Mouse (Mus musculus): ENCODE results near the gene Wdr25. TPM values are rescaled to one million over a fixed set of nuclear protein-coding genes. Genes with fewer than 3 reads are reported as not detected.

Wdr25 gene
- polyA plus RNA-seq, 1 experiment = 4.6 TPM

- Histone ChIP-seq H3K4me3 (ENCODE audit: insufficient read depth, low read length) (no peak overlapping the region), H3K27ac (ENCODE audit: insufficient read depth, low read depth, low read length) (no peak overlapping the region), H3K4me1 (ENCODE audit: control insufficient read depth, insufficient read depth, low read length) (no peaks in the 10 kb centered on the region)
- TF ChIP-seq POLR2A (IDR thresholded peaks at IDR 0.05; ENCODE audit: borderline replicate concordance, low read depth, low read length) (no peak), CTCF (IDR thresholded peaks at IDR 0.05; ENCODE audit: low read depth, low read length) (no peak)
Observed at GRCm38 (mm10) chr12:108858486-108858885, 34.9 kb upstream of the Wdr25 start.

GRCm38 (mm10) chr12:108865007-108865494 lies 28.4 kb upstream of the Wdr25 start:
- H3K4me3 ChIP-seq (ENCODE audit: insufficient read depth, low read length) = no peak overlapping the region
- no peak for TF ChIP-seq CTCF (IDR thresholded peaks at IDR 0.05; ENCODE audit: low read depth, low read length)
- TF ChIP-seq POLR2A (IDR thresholded peaks at IDR 0.05; ENCODE audit: borderline replicate concordance, low read depth, low read length) = no peak
- H3K4me1 ChIP-seq (ENCODE audit: control insufficient read depth, insufficient read depth, low read length) = no peaks in the 10 kb centered on the region
- no peak overlapping the region for H3K27ac ChIP-seq (ENCODE audit: insufficient read depth, low read depth, low read length)

- no peaks in the 10 kb centered on the region for H3K4me1 ChIP-seq (ENCODE audit: control insufficient read depth, insufficient read depth, low read length)
- H3K4me3 ChIP-seq (ENCODE audit: insufficient read depth, low read length) = no peak overlapping the region
- TF ChIP-seq CTCF (IDR thresholded peaks at IDR 0.05; ENCODE audit: low read depth, low read length) (peak; percentile 23; the same call in 1 of the 2 replicates), POLR2A (IDR thresholded peaks at IDR 0.05; ENCODE audit: borderline replicate concordance, low read depth, low read length) (no peak)
- no peak overlapping the region for H3K27ac ChIP-seq (ENCODE audit: insufficient read depth, low read depth, low read length)
Observed at GRCm38 (mm10) chr12:108869575-108869974, 23.9 kb upstream of the Wdr25 start.

- no peak for TF ChIP-seq CTCF (IDR thresholded peaks at IDR 0.05; ENCODE audit: low read depth, low read length)
- TF ChIP-seq POLR2A (IDR thresholded peaks at IDR 0.05; ENCODE audit: borderline replicate concordance, low read depth, low read length) = no peak
- no peak overlapping the region for H3K27ac ChIP-seq (ENCODE audit: insufficient read depth, low read depth, low read length)
- H3K4me1 ChIP-seq (ENCODE audit: control insufficient read depth, insufficient read depth, low read length) = no peaks in the 10 kb centered on the region
- H3K4me3 ChIP-seq (ENCODE audit: insufficient read depth, low read length) = no peak overlapping the region
Observed at GRCm38 (mm10) chr12:108873122-108873521, 20.3 kb upstream of the Wdr25 start.

- no peak overlapping the region for H3K4me3 ChIP-seq (ENCODE audit: insufficient read depth, low read length)
- H3K4me1 ChIP-seq (ENCODE audit: control insufficient read depth, insufficient read depth, low read length) = no peaks in the 10 kb centered on the region
- TF ChIP-seq CTCF (IDR thresholded peaks at IDR 0.05; ENCODE audit: low read depth, low read length) (no peak), POLR2A (IDR thresholded peaks at IDR 0.05; ENCODE audit: borderline replicate concordance, low read depth, low read length) (no peak)
- no peak overlapping the region for H3K27ac ChIP-seq (ENCODE audit: insufficient read depth, low read depth, low read length)
Observed at GRCm38 (mm10) chr12:108879138-108879537, 14.3 kb upstream of the Wdr25 start.

GRCm38 (mm10) chr12:108880606-108881005 lies 12.8 kb upstream of the Wdr25 start:
- no peak for TF ChIP-seq POLR2A (IDR thresholded peaks at IDR 0.05; ENCODE audit: borderline replicate concordance, low read depth, low read length)
- TF ChIP-seq CTCF (IDR thresholded peaks at IDR 0.05; ENCODE audit: low read depth, low read length) = no peak
- Histone ChIP-seq H3K4me3 (ENCODE audit: insufficient read depth, low read length) (no peak overlapping the region), H3K4me1 (ENCODE audit: control insufficient read depth, insufficient read depth, low read length) (no peaks in the 10 kb centered on the region)

GRCm38 (mm10) chr12:108881192-108881591 lies 12.2 kb upstream of the Wdr25 start:
- no peak for TF ChIP-seq POLR2A (IDR thresholded peaks at IDR 0.05; ENCODE audit: borderline replicate concordance, low read depth, low read length)
- no peak for TF ChIP-seq CTCF (IDR thresholded peaks at IDR 0.05; ENCODE audit: low read depth, low read length)
- H3K4me3 ChIP-seq (ENCODE audit: insufficient read depth, low read length) = no peak overlapping the region
- no peak overlapping the region for H3K27ac ChIP-seq (ENCODE audit: insufficient read depth, low read depth, low read length)
- no peaks in the 10 kb centered on the region for H3K4me1 ChIP-seq (ENCODE audit: control insufficient read depth, insufficient read depth, low read length)

More at GRCm38 (mm10) chr12:108880606-108881005, 12.8 kb upstream of the Wdr25 start:
- no peak overlapping the region for H3K27ac ChIP-seq (ENCODE audit: insufficient read depth, low read depth, low read length)

- no peaks in the 10 kb centered on the region for H3K4me1 ChIP-seq (ENCODE audit: control insufficient read depth, insufficient read depth, low read length)
- no peak overlapping the region for H3K4me3 ChIP-seq (ENCODE audit: insufficient read depth, low read length)
- TF ChIP-seq CTCF (IDR thresholded peaks at IDR 0.05; ENCODE audit: low read depth, low read length) (no peak), POLR2A (IDR thresholded peaks at IDR 0.05; ENCODE audit: borderline replicate concordance, low read depth, low read length) (no peak)
- no peak overlapping the region for H3K27ac ChIP-seq (ENCODE audit: insufficient read depth, low read depth, low read length)
Observed at GRCm38 (mm10) chr12:108882776-108883175, 10.7 kb upstream of the Wdr25 start.

- no peak overlapping the region for H3K27ac ChIP-seq (ENCODE audit: insufficient read depth, low read depth, low read length)
- no peaks in the 10 kb centered on the region for H3K4me1 ChIP-seq (ENCODE audit: control insufficient read depth, insufficient read depth, low read length)
- no peak for TF ChIP-seq POLR2A (IDR thresholded peaks at IDR 0.05; ENCODE audit: borderline replicate concordance, low read depth, low read length)
- no peak for TF ChIP-seq CTCF (IDR thresholded peaks at IDR 0.05; ENCODE audit: low read depth, low read length)
- no peak overlapping the region for H3K4me3 ChIP-seq (ENCODE audit: insufficient read depth, low read length)
Observed at GRCm38 (mm10) chr12:108885906-108886305, 7.5 kb upstream of the Wdr25 start.

- TF ChIP-seq CTCF (IDR thresholded peaks at IDR 0.05; ENCODE audit: low read depth, low read length) = no peak
- no peak for TF ChIP-seq POLR2A (IDR thresholded peaks at IDR 0.05; ENCODE audit: borderline replicate concordance, low read depth, low read length)
- no peak overlapping the region for H3K4me3 ChIP-seq (ENCODE audit: insufficient read depth, low read length)
- H3K27ac ChIP-seq (ENCODE audit: insufficient read depth, low read depth, low read length) = no peak overlapping the region
- H3K4me1 ChIP-seq (ENCODE audit: control insufficient read depth, insufficient read depth, low read length) = no peaks in the 10 kb centered on the region
Observed at GRCm38 (mm10) chr12:108887077-108887476, 6.4 kb upstream of the Wdr25 start.

GRCm38 (mm10) chr12:108888632-108889031 lies 4.8 kb upstream of the Wdr25 start:
- H3K4me3 ChIP-seq (ENCODE audit: insufficient read depth, low read length) = no peak overlapping the region
- H3K27ac ChIP-seq (ENCODE audit: insufficient read depth, low read depth, low read length) = no peak overlapping the region
- TF ChIP-seq POLR2A (IDR thresholded peaks at IDR 0.05; ENCODE audit: borderline replicate concordance, low read depth, low read length) = no peak
- no peak for TF ChIP-seq CTCF (IDR thresholded peaks at IDR 0.05; ENCODE audit: low read depth, low read length)
- peaks cover 4% of the 10 kb centered on the region; the same call in 1 of the 2 replicates for H3K4me1 ChIP-seq (ENCODE audit: control insufficient read depth, insufficient read depth, low read length)

Measured in bone marrow macrophage, adult 2 months (primary cell).